In the genomic region with DNA sequence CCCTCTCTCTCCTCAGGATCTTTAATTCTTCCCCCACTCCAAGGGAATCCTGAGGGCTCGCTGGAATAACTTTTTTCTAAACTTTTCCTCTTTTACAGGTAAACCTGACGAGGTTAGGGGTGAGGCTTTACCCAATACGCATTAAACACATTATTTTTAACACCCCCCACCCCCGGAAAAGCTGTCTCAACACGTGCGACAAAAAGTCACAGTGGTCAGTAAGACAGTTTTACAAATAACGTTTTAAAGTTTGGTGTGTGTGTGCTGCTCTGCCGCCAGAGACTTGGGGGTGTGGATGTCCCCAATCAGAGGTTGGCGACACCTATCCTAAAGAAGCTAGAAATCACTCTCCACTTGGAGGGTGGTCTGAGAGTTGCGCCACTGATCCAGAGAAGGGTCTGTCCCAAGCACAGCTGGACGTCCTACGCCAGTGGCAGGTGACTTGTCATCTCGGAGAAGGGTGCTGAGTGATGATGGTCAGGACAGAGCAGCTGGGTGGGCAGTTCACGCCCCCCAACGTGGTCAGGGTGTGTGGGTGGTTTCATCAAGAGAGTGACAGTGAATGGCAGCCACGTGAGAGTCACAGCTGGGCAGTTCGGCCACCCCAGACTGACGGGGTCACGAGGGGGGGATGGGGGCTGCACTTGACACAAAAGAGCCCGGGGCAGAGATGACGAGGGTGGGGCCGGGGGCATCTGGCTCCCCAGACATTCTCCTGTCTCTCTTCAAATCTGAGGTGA, we compare ENCODE assay signal across 8 mouse cellular contexts. TPM values are rescaled to one million over a fixed set of nuclear protein-coding genes. Genes with fewer than 3 reads are reported as not detected.
A peak's percentile ranks its signal among the peaks of the same experiment; 100 is the strongest.
DNase-seq lines count a peak whose midpoint lies in the region; ATAC-seq and TF ChIP-seq lines count a peak whose summit lies in the region.

No protein-coding gene starts in this region.

- peak overlapping the region; percentile 99 for H3K9ac ChIP-seq in stomach, embryonic 16.5 days (ENCODE audit: low read length)

- H3K27me3 ChIP-seq in megakaryocyte, embryonic 14.5 days (replicated peaks), result peaks cover 82% of the 10 kb centered on the region
- H3K27me3 ChIP-seq in kidney, adult 2 months (replicated peaks; ENCODE audit: control insufficient read depth, insufficient read depth, low read length), result no peaks in the 10 kb centered on the region
- H3K27me3 ChIP-seq in stomach, embryonic 16.5 days (ENCODE audit: control insufficient read depth, insufficient read depth, low read length), result no peaks in the 10 kb centered on the region

- no peak for TF ChIP-seq CTCF in bone marrow, adult 2 months (IDR thresholded peaks at IDR 0.05; ENCODE audit: control insufficient read depth, insufficient read depth, low read length)
- TF ChIP-seq CTCF in kidney, adult 2 months (conservative IDR thresholded peaks at IDR 0.05; ENCODE audit: insufficient read depth, insufficient read length, low read depth, low read length), result no peak

- TF ChIP-seq POLR2A in bone marrow, adult 2 months (IDR thresholded peaks at IDR 0.05; ENCODE audit: borderline replicate concordance, control insufficient read depth, low read depth, low read length), result no peak
- TF ChIP-seq POLR2A in kidney, adult 2 months (IDR thresholded peaks at IDR 0.05; ENCODE audit: low read depth, low read length), result no peak

- DNase-seq in frontal cortex, postnatal 14 days (ENCODE audit: low spot score in 2 of 2), result peak; percentile 34 to 55
- peak; percentile 61 for DNase-seq in kidney, adult 2 months
- peak; percentile 29 for DNase-seq in lung, postnatal 14 days
- no peak for DNase-seq in right cerebral cortex, postnatal 4 days

- H3K4me1 ChIP-seq in megakaryocyte, embryonic 14.5 days, result peaks cover 56% of the 10 kb centered on the region
- peaks cover 2% of the 10 kb centered on the region; the same call in 1 of the 2 replicates for H3K4me1 ChIP-seq in bone marrow, adult 2 months (ENCODE audit: control insufficient read depth, insufficient read depth, low read length)
- H3K4me1 ChIP-seq in kidney, adult 2 months (ENCODE audit: control insufficient read depth, insufficient read depth, low read length), result peaks cover 28% of the 10 kb centered on the region
- peaks cover 52% of the 10 kb centered on the region for H3K4me1 ChIP-seq in stomach, embryonic 16.5 days (ENCODE audit: control insufficient read depth, insufficient read depth, low read length)

- no peaks in the 10 kb centered on the region for H3K36me3 ChIP-seq in megakaryocyte, embryonic 14.5 days (replicated peaks; ENCODE audit: low read length)
- H3K36me3 ChIP-seq in kidney, adult 2 months (ENCODE audit: control insufficient read depth, insufficient read depth, low read length), result no peaks in the 10 kb centered on the region
- H3K36me3 ChIP-seq in stomach, embryonic 16.5 days (ENCODE audit: control insufficient read depth, insufficient read depth, low read length), result peaks cover 5% of the 10 kb centered on the region; the same call in 1 of the 2 replicates

- peak overlapping the region; percentile 93 for H3K4me3 ChIP-seq in megakaryocyte, embryonic 14.5 days (replicated peaks)
- peak overlapping the region; percentile 58 for H3K4me3 ChIP-seq in bone marrow, adult 2 months (replicated peaks; ENCODE audit: control insufficient read depth, low read depth, low read length)
- peak overlapping the region; percentile 66 for H3K4me3 ChIP-seq in kidney, adult 2 months (ENCODE audit: insufficient read depth, low read depth, low read length)
- peak overlapping the region; percentile 85 for H3K4me3 ChIP-seq in stomach, embryonic 16.5 days (replicated peaks; ENCODE audit: low read length)

- WGBS in bone marrow, adult 2 months, result under 1% methylated on average over 21 of the region's 22 CpGs
- WGBS in kidney, adult 2 months, result 2% methylated on average over 22 of the region's 22 CpGs
- under 1% methylated on average over 22 of the region's 22 CpGs for WGBS in stomach, embryonic 16.5 days

- peak overlapping the region; percentile 95 for H3K4me2 ChIP-seq in stomach, embryonic 16.5 days (ENCODE audit: low read depth, low read length)

- H3K27ac ChIP-seq in bone marrow, adult 2 months (ENCODE audit: control insufficient read depth, insufficient read depth, low read depth, low read length, poor library complexity), result peak overlapping the region; percentile 36
- H3K27ac ChIP-seq in kidney, adult 2 months (ENCODE audit: insufficient read depth, low read depth, low read length), result peak overlapping the region; percentile 81
- peak overlapping the region; percentile 100 for H3K27ac ChIP-seq in stomach, embryonic 16.5 days (ENCODE audit: low read length)

- H3K9me3 ChIP-seq in megakaryocyte, embryonic 14.5 days, result 0 out of 2 replicates have a peak, but pooled peaks cover 1% of the 10 kb centered on the region
- no peaks in the 10 kb centered on the region for H3K9me3 ChIP-seq in stomach, embryonic 16.5 days (replicated peaks; ENCODE audit: control insufficient read depth, low read length)

- ATAC-seq in megakaryocyte, adult 5-6 weeks (ENCODE audit: poor library complexity, severe bottlenecking), result no peak
- ATAC-seq in stomach, embryonic 16.5 days (ENCODE audit: insufficient read depth, low FRiP score), result no peak

RNA-seq across cellular contexts. Expression of gene Chd3, which starts 1.4 kb away (rescaled TPM):
- 14.5 and 29.7 TPM in 2 replicates for polyA plus RNA-seq in megakaryocyte, embryonic 14.5 days (2012; ENCODE audit: insufficient read depth, low replicate concordance)
- 13.6 and 13.9 TPM in 2 replicates for total RNA-seq in megakaryocyte, adult 5-6 weeks (2015)
- 17.1 and 19.8 TPM in 2 replicates for total RNA-seq in megakaryocyte, adult 5-6 weeks (2017)
- polyA plus RNA-seq in bone marrow, adult 2 months (2011; ENCODE audit: insufficient read depth, insufficient read length, low replicate concordance, missing spikeins), result 49.6 and 54.5 TPM in 2 replicates
- 168 and 175 TPM in 2 replicates for polyA plus RNA-seq in kidney, adult 2 months (2012; rRNA removed)
- polyA plus RNA-seq in stomach, embryonic 16.5 days (2015; fragmentation: Nextera tagmentation; extraction: Ambion mirVana), result 48.5 and 55.4 TPM in 2 replicates

RNA-seq across cellular contexts. Expression of gene Naa38, which starts 27.5 kb away (rescaled TPM):
- 33.8 and 159 TPM in 2 replicates for polyA plus RNA-seq in megakaryocyte, embryonic 14.5 days (2012; ENCODE audit: insufficient read depth, low replicate concordance)
- total RNA-seq in megakaryocyte, adult 5-6 weeks (2015), result 90.6 and 105 TPM in 2 replicates
- 147 and 161 TPM in 2 replicates for total RNA-seq in megakaryocyte, adult 5-6 weeks (2017)
- polyA plus RNA-seq in bone marrow, adult 2 months (2011; ENCODE audit: insufficient read depth, insufficient read length, low replicate concordance, missing spikeins), result 23.1 and 43.9 TPM in 2 replicates
- 251 and 317 TPM in 2 replicates for polyA plus RNA-seq in kidney, adult 2 months (2012; rRNA removed)
- 144 and 148 TPM in 2 replicates for polyA plus RNA-seq in stomach, embryonic 16.5 days (2015; fragmentation: Nextera tagmentation; extraction: Ambion mirVana)

RNA-seq across cellular contexts. Expression of gene Rnf227, which starts 27.5 kb away (rescaled TPM):
- polyA plus RNA-seq in megakaryocyte, embryonic 14.5 days (2012; ENCODE audit: insufficient read depth, low replicate concordance), result not detected in 2 replicates
- total RNA-seq in megakaryocyte, adult 5-6 weeks (2015), result 3.7 and 8.1 TPM in 2 replicates
- total RNA-seq in megakaryocyte, adult 5-6 weeks (2017), result 7.2 and 8.7 TPM in 2 replicates
- polyA plus RNA-seq in bone marrow, adult 2 months (2011; ENCODE audit: insufficient read depth, insufficient read length, low replicate concordance, missing spikeins), result 1.7 TPM in 1 of 2 replicates, not detected in the other
- 1.5 and 2.1 TPM in 2 replicates for polyA plus RNA-seq in kidney, adult 2 months (2012; rRNA removed)
- 11.8 TPM in 2 replicates for polyA plus RNA-seq in stomach, embryonic 16.5 days (2015; fragmentation: Nextera tagmentation; extraction: Ambion mirVana)

RNA-seq across cellular contexts. Expression of gene Cyb5d1, which starts 27.6 kb away (rescaled TPM):
- polyA plus RNA-seq in megakaryocyte, embryonic 14.5 days (2012; ENCODE audit: insufficient read depth, low replicate concordance), result 0.25 and 2.4 TPM in 2 replicates
- 11.6 and 15.3 TPM in 2 replicates for total RNA-seq in megakaryocyte, adult 5-6 weeks (2015)
- total RNA-seq in megakaryocyte, adult 5-6 weeks (2017), result 24.0 and 28.1 TPM in 2 replicates
- polyA plus RNA-seq in bone marrow, adult 2 months (2011; ENCODE audit: insufficient read depth, insufficient read length, low replicate concordance, missing spikeins), result 5.1 and 9.1 TPM in 2 replicates
- polyA plus RNA-seq in kidney, adult 2 months (2012; rRNA removed), result 26.6 and 27.9 TPM in 2 replicates
- polyA plus RNA-seq in stomach, embryonic 16.5 days (2015; fragmentation: Nextera tagmentation; extraction: Ambion mirVana), result 29.4 TPM in 2 replicates

RNA-seq across cellular contexts. Expression of gene Tmem88, which starts 30.2 kb away (rescaled TPM):
- 0.35 TPM in 1 of 2 replicates, not detected in the other for polyA plus RNA-seq in megakaryocyte, embryonic 14.5 days (2012; ENCODE audit: insufficient read depth, low replicate concordance)
- total RNA-seq in megakaryocyte, adult 5-6 weeks (2015), result 0.14 TPM in 1 of 2 replicates, not detected in the other
- total RNA-seq in megakaryocyte, adult 5-6 weeks (2017), result 0.18 TPM in 1 of 2 replicates, not detected in the other
- polyA plus RNA-seq in bone marrow, adult 2 months (2011; ENCODE audit: insufficient read depth, insufficient read length, low replicate concordance, missing spikeins), result 1.6 TPM in 1 of 2 replicates, not detected in the other
- 25.4 and 25.8 TPM in 2 replicates for polyA plus RNA-seq in kidney, adult 2 months (2012; rRNA removed)
- polyA plus RNA-seq in stomach, embryonic 16.5 days (2015; fragmentation: Nextera tagmentation; extraction: Ambion mirVana), result 26.4 and 28.7 TPM in 2 replicates

Comparison
In these comparisons a context has a peak if more than half of its experiments do, and no peak if none do; other contexts are left out.
1. H3K27ac ChIP-seq: peak in every context shown above with its lines; median percentile 100 in stomach, embryonic 16.5 days; 81 in kidney, adult 2 months; 36 in bone marrow, adult 2 months.